Mouse (Mus musculus) erythroblast, embryonic 14.5 days (primary cell): ENCODE results near the gene Zc3h12c. TPM values are rescaled to one million over a fixed set of nuclear protein-coding genes. Genes with fewer than 3 reads are reported as not detected.

ENCODE experiments used
- H3K27me3 ChIP-seq: 2 replicates; pipeline ENCODE4 v1.6.1; 2012; ENCODE audit warnings: inconsistent platforms; ENCODE audit not compliant: control insufficient read depth
- H3K36me3 ChIP-seq: 2 replicates; pipeline ENCODE4 v1.6.1; 2012; ENCODE audit warnings: mild to moderate bottlenecking, inconsistent platforms; ENCODE audit not compliant: control insufficient read depth
- H3K4me1 ChIP-seq: 2 replicates; pipeline ENCODE4 v1.6.1; 2012; ENCODE audit warnings: inconsistent platforms; ENCODE audit not compliant: control insufficient read depth
- H3K4me3 ChIP-seq: replicated peaks from 2 replicates; pipeline ENCODE3; 2012; ENCODE audit warnings: moderate library complexity, mild to moderate bottlenecking, inconsistent platforms
- H3K9me3 ChIP-seq: 2 replicates; pipeline ENCODE4 v1.6.1; 2012; ENCODE audit warnings: low read length, inconsistent platforms, mixed read lengths; ENCODE audit not compliant: control insufficient read depth
- GATA1 ChIP-seq: IDR thresholded peaks from 2 replicates; pipeline ENCODE4 v1.6.1; 2012; ENCODE audit warnings: low read length, inconsistent platforms, mixed read lengths
- TAL1 ChIP-seq: IDR thresholded peaks from 3 replicates; pipeline ENCODE4 v1.6.1; 2012; ENCODE audit warnings: low read length, inconsistent platforms, mixed read lengths
- polyA plus RNA-seq: library from polyadenylated mRNA; stranded (reverse); fragments of >175 nt; gene quantifications from 2 replicates; pipeline ENCODE4 v1.2.3, GENCODE M21; 2012

The Zc3h12c gene
- polyA plus RNA-seq, 1 experiment: not detected

DNA sequence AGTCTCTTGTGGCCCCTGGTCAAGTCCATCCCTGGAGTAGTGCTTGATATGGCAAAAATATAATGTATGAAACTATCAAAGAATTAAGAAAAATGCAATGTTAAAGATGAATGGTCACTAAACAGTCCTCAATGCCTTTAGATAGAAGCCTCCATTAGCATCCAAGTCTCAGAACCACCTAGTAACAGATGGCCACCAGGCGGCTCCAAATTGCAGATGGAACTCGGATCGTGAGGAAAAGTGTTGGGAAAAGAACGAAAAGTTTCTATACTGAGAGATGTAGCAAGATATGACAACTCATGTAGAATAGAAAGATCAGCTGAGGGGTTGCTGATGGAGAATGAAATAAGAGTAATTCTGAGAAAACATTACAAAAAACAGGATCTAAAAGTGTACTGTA, 38.0 kb downstream of the Zc3h12c start:
- TF ChIP-seq TAL1 (no peak), GATA1 (no peak)
- Histone ChIP-seq H3K9me3 (no peaks in the 10 kb centered on the region), H3K4me1 (no peaks in the 10 kb centered on the region), H3K4me3 (no peak overlapping the region), H3K36me3 (no peaks in the 10 kb centered on the region), H3K27me3 (no peaks in the 10 kb centered on the region)

DNA sequence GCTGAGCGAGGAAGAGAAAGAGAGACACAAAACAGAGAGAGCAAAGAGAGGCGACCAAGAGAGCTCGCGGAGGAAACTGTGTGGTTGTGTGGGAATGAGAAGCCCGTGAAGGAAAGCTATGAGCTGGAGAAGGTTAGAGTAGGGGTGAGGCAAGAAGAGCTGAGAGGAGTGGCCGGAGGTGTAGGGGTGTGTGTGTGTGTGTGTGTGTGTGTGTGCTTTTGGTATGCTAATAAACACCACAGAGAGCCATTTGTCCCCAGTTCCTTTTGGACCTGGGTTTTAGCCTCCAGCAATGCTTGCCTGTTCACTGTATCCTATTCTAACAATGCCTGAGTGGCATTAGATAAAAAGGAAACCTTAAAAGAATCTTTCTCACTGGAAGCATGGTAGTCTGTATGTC, 43.1 kb downstream of the Zc3h12c start:
- no peak for TF ChIP-seq TAL1
- TF ChIP-seq GATA1: no peak
- H3K27me3 ChIP-seq: no peaks in the 10 kb centered on the region
- H3K36me3 ChIP-seq: no peaks in the 10 kb centered on the region

DNA sequence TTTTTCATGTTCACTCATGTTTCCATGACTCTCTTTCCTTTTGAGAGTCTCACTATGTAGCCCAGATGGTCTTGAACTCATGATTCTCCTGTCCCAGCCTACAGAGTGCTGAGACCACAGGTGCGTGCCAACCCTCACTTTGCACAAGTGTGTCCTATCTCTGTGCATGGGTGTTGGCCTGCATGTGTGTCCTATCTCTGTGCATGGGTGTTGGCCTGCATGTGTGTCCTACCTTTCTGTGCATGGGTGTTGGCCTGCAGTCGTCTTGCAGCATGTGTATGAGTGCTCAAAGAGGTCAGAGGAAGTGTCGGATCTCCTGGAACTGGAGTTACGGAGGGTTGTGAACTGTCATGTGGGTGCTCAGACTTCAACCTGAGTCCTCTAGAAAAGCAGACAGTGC, 49.2 kb downstream of the Zc3h12c start:
- peaks cover 2% of the 10 kb centered on the region; the same call in 1 of the 2 replicates for H3K36me3 ChIP-seq
- H3K27me3 ChIP-seq: no peaks in the 10 kb centered on the region
- TF ChIP-seq TAL1 (no peak), GATA1 (no peak)

More for the DNA sequence above, 43.1 kb downstream of the Zc3h12c start:
- no peaks in the 10 kb centered on the region for H3K4me1 ChIP-seq
- no peaks in the 10 kb centered on the region for H3K9me3 ChIP-seq
- no peak overlapping the region for H3K4me3 ChIP-seq

DNA sequence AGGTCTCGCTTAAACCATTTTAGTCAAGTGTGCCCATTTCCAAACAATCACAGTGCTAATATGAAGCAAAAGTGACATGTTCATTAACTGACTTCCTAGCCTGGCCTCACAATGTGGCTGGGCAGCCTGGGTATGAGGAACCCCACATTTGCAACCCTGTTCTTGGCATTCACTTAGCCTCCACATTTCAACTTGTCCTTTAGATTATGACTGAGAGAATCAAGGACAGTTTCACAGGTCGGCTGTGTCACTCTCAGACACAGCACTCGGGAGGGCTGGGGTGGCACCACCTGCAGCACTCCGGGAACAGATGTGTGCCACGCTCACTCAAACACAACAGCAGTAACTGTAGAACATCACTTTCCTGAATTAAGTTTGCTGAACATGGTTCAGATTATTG, 55.3 kb downstream of the Zc3h12c start:
- Histone ChIP-seq H3K4me3 (no peak overlapping the region), H3K27me3 (no peaks in the 10 kb centered on the region), H3K4me1 (peaks cover 1% of the 10 kb centered on the region; the same call in 1 of the 2 replicates), H3K36me3 (peaks cover 2% of the 10 kb centered on the region; the same call in 1 of the 2 replicates), H3K9me3 (no peaks in the 10 kb centered on the region)
- TF ChIP-seq GATA1 (no peak), TAL1 (no peak)

More for the DNA sequence above, 49.2 kb downstream of the Zc3h12c start:
- Histone ChIP-seq H3K4me3 (no peak overlapping the region), H3K9me3 (no peaks in the 10 kb centered on the region), H3K4me1 (peaks cover 3% of the 10 kb centered on the region; the same call in 1 of the 2 replicates)

DNA sequence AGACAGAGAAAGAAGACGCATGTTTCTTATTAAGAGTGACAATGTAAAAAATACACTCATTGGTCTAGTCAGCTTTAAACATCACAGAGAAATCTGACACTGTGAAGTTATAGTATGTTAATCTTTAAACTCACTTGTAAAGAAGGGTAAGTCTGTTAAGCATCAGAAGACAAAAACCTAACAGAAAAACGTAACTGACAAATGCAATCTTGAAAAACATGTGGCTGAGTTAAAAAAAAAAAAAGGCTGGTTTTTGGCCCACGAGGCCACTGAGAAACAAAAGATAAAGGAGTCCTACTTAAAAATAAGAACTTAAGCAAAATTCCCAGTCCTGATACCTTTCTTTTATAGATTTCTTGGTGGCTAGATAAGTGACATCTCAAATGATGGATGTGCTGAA, 57.6 kb downstream of the Zc3h12c start:
- H3K4me1 ChIP-seq: peaks cover 1% of the 10 kb centered on the region; the same call in 1 of the 2 replicates
- no peaks in the 10 kb centered on the region for H3K9me3 ChIP-seq
- no peak overlapping the region for H3K4me3 ChIP-seq
- peaks cover 2% of the 10 kb centered on the region; the same call in 1 of the 2 replicates for H3K36me3 ChIP-seq
- TF ChIP-seq TAL1: no peak
- TF ChIP-seq GATA1: no peak
- no peaks in the 10 kb centered on the region for H3K27me3 ChIP-seq

DNA sequence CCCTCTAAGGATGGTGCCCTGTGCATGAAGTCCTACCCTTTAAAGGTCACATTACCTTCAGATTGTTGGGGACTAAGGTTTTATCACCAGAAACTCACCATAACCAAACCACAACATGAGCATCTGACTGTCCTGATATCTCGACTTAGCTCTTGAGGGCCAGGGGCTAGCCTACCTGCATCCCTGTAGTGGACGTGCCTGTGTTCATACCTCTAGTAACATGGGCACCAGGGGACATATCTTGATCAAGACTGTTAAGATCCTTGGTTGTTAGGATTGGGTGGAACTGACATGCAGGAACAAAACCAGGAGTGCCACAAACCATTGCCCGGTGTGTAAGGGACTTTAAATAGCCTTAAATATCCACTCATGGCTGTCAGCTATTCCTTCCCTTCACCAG, 61.2 kb downstream of the Zc3h12c start:
- Histone ChIP-seq H3K4me3 (no peak overlapping the region), H3K36me3 (no peaks in the 10 kb centered on the region), H3K9me3 (no peaks in the 10 kb centered on the region), H3K4me1 (peaks cover 26% of the 10 kb centered on the region), H3K27me3 (no peaks in the 10 kb centered on the region)
- TF ChIP-seq TAL1 (no peak), GATA1 (no peak)

DNA sequence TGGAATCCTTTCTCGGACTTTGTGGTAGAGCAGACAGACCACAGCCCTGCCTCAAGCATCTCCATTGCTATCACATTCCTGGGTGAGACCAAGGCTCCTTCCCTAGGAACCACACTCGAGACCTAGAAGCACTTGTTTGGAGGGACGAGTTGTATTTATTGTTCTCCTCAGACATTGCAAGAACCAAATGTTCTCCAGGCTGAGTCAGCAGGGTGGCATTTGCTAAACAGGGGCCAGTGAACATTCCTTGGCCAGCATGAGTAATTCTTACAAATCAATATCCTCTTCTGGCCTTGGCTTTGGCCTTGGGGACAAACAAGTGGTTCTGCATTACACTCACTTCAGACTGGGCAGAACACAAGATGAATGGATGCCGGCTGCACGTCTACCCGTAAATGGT, 62.9 kb downstream of the Zc3h12c start:
- H3K36me3 ChIP-seq: no peaks in the 10 kb centered on the region
- peaks cover 25% of the 10 kb centered on the region for H3K4me1 ChIP-seq
- no peaks in the 10 kb centered on the region for H3K9me3 ChIP-seq
- no peaks in the 10 kb centered on the region for H3K27me3 ChIP-seq
- TF ChIP-seq GATA1 (no peak), TAL1 (no peak)
- no peak overlapping the region for H3K4me3 ChIP-seq

DNA sequence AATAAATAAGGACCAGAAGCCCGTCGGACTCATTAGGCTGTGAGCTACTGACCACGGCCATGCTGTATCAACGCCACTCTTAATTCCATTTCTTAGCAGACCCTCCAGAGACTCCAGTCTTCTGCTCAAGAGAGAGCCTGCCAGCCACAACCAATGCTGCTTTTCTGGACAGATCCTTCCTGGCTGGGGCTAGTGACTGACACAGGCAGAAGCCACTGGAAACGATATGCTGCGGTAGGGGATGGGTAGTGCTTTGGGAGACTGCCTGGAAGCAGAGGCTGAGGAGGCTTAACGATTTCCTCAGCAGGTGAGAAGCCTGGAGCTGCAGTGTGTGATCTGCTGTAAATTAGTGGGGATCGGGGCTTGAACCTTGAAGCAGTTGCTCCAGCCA, 64.2 kb downstream of the Zc3h12c start:
- Histone ChIP-seq H3K36me3 (no peaks in the 10 kb centered on the region), H3K4me3 (no peak overlapping the region), H3K9me3 (no peaks in the 10 kb centered on the region), H3K27me3 (no peaks in the 10 kb centered on the region), H3K4me1 (peaks cover 25% of the 10 kb centered on the region)
- TF ChIP-seq TAL1 (no peak), GATA1 (no peak)

DNA sequence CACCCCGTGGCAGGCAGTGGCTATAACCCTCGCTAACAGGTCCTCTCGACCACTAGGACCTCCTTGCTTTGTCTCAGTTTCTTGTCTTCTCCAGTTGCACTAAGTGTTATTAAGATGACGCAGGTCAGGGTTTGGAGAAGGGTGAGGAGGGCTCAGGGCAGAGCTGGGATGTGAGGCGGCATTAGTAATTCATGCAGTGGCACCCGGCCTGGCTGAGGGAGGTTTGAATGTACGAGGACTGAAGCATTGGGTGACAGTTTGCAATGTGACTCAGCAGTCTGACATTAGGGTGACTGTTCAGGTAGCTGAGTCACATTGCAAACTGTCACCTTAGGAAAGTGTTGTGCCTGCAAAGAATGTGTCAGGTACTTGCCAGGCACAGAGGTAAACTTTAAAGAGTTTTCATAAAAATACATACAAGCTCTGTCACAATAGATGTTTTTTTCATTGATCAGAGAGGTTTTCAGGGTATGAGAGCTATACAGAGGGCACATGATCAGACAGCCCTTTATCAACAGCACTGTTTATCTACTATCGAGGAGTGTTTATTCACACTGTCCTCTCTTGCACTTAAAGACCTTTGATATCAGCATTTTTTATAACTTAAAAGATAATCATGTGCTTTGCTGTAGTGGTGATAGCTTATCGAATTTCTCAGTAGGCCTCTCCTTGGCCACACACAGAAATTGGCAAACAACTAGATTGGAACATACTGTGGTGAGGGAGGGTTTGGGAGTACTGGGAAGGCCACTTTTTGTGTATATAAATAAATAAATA, 64.7 kb downstream of the Zc3h12c start:
- H3K36me3 ChIP-seq: no peaks in the 10 kb centered on the region
- no peak overlapping the region for H3K4me3 ChIP-seq
- no peaks in the 10 kb centered on the region for H3K27me3 ChIP-seq
- no peaks in the 10 kb centered on the region for H3K9me3 ChIP-seq
- H3K4me1 ChIP-seq: peaks cover 26% of the 10 kb centered on the region
- TF ChIP-seq GATA1 (no peak), TAL1 (no peak)
